Mouse (Mus musculus) kidney, postnatal 10 days (tissue): ENCODE data around the gene Arl16.
"Not testable (repeated sequence)": the region's sequence is repeated elsewhere in the genome, so short reads cannot be mapped to it uniquely, and the experiment has no call there.

ENCODE experiments used
- DNase-seq: peaks from one replicate; pipeline ENCODE4 v3.0.0; 2021; ENCODE audit warnings: mixed read lengths

The Arl16 gene

DNA sequence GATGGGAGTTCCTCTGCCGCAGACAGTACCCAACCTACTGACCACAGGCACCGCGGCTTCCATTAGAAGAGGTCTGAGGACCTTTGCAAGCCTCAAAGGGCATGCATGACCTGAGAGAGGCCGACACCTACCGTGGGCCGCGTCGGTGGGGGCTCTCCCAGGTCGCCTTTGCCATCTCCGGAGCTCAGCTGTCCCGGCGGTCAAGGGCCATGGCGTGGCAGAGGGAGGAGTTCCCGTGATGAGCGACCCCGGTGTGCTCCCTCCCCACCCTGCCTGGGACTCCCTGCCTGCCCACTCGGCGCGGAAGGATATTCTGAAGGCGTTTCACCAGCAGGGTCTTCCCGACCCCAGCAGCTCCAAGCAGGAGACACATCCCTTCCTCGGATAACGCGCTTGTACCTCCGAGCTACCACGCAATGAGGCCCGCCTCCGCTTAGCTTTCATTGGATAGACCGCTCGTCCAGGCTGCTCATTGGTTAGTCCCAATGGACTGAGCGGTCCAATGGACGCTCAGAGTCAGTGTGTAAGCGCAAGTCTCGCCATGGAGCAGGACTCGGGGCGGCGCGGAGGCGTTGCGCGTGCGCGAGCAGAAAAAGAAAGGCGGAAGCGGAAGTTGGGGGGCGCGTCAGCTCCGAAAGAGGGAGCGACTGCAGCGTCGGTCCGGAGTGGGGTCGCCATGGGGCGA is at the start of gene Arl16:
Gene Arl16, minus strand, starts transcription at position 557 of the 685 bp plus-strand sequence.
- DNase-seq, result peak; percentile 96

DNA sequence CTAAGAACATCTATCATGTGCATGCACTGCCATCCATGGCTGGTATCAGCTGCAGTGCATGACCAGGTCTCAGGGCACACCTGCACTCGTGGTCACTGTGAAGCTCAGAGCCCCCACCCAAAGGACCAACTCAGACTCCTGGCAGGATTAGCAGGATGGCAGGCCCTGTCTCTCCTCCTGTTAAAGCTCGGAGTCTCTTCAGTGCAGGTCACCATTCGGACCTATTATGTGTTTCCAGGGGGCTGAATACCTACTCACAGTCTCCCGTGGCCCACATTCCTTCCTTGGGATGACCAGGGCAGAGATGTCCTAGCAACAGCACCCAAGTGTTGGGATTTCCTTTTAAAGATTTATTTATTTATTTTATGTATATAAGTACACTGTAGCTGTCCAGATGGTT is 49.7 kb upstream of the Arl16 start:
- no peak for DNase-seq

DNA sequence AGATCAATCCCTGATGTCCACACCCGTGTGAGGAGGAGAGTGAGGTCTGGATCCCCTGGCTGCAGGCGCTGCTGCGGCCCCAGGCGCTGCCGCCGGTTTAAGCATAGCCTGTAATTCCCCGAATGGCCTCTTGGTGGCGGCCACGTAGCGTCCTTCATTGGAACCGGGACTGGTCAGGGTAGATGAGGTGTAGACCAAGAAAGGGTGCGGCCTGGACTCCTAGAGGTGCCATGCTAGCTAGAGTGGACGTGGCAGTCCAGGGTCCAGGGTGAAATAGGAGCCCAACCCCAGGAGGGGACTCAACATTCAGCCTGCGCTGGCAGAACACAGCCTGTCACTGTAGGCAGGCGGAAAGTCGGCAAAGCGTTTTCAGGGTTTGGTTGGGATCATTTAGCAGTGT is 48.2 kb upstream of the Arl16 start:
- peak; percentile 93 for DNase-seq

GRCm38 (mm10) chr11:120514262-120514661 is 46.9 kb upstream of the Arl16 start:
- not testable (repeated sequence) for DNase-seq

DNA sequence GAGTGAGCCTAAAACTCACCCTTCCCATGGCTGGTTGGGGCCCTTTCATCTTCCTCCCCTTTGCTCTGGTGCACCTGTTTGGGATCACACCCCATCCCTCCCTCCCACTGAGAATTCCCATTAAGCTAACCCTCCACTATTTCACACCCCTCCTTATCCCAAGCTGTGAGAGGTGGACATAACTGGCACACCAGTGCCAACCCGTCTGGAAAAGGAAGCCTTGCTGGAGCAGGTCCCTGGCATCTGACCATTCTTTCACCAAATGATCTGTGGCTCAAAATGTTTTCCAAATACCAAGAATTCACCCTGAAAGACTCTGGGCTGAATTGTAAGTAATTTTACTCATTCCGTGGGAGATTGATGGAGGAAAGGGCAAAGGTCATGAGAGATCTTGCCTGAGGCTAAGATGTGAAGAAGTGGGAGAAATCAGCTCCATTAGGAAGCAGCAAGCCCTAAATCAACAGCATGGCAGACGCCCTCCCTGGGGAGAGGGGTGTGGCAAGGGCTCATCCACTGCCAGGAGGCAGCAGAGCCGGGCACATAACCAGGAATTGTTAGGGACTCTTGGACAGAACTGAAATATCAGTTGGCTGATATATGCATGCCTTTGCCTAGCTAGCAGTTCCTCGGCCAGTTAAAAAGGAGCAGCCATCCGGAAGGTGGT is 45.5 kb upstream of the Arl16 start:
- DNase-seq, result no peak

DNA sequence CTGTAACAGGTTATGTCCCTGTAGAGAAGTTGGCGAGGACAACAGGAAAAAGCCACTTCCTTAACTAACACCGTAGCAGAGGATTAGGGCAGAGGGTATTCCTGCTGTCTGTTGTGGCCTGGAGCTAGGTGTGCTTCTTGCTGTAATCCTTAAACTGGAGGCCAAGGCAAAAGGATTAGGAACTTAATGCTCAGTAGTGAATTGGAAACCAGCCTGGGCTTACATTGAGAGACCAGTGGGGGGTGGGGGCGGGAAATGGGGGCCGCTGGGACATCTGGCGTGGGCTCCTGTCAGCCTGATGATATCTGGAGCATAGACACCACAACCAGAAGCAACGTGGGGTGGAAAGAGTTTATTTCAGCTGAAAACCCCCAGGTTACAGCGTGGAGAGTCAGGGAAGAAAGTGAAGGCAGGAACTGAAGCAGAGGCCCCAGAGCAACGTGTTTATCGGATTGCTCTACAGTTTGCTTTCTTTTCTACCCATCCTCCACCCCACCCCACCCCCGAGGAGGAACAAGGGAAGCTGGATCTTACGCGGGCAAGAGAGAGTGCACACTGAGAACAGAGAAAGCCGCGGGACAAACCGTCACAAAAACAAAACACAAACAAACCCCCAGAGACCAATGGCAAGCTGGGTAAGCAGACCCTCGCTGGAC is 43.1 kb upstream of the Arl16 start:
- no peak for DNase-seq

GRCm38 (mm10) chr11:120509940-120510339 is 42.5 kb upstream of the Arl16 start:
- DNase-seq, result no peak

DNA sequence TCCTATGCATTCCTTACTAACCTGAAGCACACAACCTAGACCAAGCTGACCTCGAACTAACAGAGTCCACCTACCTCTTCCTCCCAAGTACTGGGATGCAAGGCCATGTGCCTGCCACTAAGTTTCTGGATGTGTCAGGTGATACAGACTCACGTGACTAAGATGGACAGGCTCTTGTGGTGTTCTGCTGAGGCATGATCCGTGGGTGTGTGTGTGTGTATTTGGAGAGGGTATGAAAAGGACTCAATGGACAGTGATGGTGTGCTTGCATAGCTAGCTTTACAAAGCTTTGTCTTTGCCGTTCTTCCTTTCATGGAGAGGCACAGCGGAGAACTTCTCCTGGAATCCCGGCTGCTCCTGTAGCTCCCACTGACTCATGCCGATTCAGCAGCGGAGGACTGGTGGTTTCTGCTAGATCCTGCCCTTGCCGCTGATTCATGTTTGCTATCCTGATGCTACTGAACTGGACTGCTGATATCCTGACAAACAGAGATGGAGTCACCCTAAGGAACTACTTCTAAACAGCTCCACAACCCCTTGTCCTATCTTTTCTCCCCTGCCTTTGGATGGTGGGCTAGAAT is 41.0 kb upstream of the Arl16 start:
- DNase-seq, result no peak

DNA sequence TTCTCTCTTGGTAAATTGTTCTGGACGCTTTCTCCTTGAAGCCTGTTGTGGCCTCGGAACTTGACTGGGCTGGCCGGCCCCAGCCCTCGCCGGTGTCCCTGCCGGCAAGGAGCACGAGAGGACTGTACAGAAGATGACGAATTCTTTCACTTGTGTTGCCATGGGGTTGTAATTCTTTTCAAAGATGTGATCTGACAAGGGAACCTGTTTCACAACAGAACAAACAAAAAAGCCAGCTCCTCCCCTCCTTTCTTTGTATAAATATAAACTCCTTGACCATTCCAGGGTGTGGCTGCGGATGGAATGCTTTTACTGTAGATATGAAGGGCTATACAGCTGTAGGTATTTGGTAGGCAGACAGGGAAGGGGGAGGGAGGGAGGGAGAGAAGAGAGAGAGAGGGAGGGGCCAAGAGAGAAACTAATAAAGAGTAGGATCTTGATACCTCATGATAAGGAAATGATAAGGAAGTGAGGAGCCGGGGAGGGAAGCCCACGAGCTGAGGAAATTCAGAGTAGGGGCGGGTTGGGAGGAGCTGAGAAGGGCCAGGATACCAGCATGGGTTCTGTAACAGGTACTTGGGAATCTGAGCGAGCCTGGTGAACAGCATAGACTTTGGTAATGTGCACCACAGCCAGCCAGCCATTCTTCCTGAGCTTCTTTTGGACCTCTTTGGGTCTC is 40.3 kb upstream of the Arl16 start:
- DNase-seq, result no peak

- DNase-seq, result peak; percentile 58
Observed at GRCm38 (mm10) chr11:120506899-120507298, 39.5 kb upstream of the Arl16 start.

- no peak for DNase-seq
Observed at GRCm38 (mm10) chr11:120505661-120506060, 38.3 kb upstream of the Arl16 start.

- DNase-seq, result no peak
Observed at GRCm38 (mm10) chr11:120501701-120502100, 34.3 kb upstream of the Arl16 start.

GRCm38 (mm10) chr11:120501018-120501417 is 33.6 kb upstream of the Arl16 start:
- DNase-seq, result no peak

- peak; percentile 86 for DNase-seq
Observed at GRCm38 (mm10) chr11:120500357-120500756, 33.0 kb upstream of the Arl16 start.

DNA sequence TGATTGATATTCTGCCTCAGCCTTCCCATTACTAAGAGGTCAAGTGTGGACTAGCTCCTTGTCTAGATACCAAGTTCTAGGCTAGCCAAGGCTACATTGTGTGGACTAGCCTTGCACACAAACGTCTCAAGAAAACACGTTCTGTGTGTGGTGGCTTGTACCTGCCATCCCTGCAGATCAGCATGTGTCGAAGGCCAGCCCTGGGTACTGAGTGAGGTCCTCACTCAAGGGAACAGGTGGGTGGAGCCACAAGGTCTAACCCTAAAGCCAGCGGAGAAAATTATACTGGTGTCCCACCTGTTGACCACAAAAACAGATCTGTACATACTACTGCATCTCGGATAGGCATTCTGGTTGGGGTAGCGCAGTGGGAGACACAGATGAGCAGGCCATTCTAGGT is 32.5 kb upstream of the Arl16 start:
- no peak for DNase-seq

DNA sequence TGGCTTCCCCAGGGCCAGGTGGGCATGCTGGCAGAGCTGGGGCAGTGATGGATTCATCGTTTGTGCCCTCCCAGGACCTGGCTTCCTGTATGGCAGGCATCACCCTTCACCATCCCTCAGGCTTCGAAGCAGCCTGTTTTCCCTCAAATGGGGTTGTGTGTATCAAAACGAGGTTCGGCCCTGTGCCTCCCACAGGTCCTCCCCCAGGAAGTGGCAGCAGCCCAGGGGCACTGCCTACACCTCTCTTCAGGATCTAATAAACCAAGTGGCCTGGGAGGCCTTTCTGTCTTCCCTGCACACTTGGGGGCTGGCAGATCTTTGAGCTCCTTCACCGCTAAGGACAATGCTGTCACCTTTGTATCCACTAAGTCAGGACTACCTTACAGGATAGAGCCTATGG is 31.5 kb upstream of the Arl16 start:
- DNase-seq, result no peak

- DNase-seq, result no peak
Observed at GRCm38 (mm10) chr11:120498226-120498625, 30.8 kb upstream of the Arl16 start.

DNA sequence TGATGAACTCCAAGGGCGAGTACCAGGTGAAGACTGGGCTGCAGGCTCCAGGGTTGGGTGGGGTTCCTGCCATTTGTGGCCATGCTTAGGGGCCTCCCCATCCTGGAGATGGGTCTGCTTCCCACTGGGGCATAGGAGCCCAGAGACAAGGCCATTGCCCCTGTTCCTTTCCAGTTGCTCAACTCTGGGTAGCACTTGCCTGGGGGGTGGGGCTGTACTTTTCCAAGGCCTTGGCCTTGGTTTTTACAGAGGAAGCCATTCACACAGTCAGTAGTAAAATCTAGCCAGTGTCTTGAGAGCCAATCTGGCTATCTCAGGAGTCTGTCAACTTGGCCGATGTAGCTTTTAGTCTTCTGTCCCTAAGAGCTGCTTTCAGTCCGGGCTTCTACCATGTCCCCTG is 30.0 kb upstream of the Arl16 start:
- no peak for DNase-seq

GRCm38 (mm10) chr11:120493911-120494310 is 26.5 kb upstream of the Arl16 start:
- DNase-seq, result no peak

GRCm38 (mm10) chr11:120493351-120493750 is 25.9 kb upstream of the Arl16 start:
- no peak for DNase-seq

GRCm38 (mm10) chr11:120492878-120493203 is 25.4 kb upstream of the Arl16 start:
- DNase-seq, result peak; percentile 48

DNA sequence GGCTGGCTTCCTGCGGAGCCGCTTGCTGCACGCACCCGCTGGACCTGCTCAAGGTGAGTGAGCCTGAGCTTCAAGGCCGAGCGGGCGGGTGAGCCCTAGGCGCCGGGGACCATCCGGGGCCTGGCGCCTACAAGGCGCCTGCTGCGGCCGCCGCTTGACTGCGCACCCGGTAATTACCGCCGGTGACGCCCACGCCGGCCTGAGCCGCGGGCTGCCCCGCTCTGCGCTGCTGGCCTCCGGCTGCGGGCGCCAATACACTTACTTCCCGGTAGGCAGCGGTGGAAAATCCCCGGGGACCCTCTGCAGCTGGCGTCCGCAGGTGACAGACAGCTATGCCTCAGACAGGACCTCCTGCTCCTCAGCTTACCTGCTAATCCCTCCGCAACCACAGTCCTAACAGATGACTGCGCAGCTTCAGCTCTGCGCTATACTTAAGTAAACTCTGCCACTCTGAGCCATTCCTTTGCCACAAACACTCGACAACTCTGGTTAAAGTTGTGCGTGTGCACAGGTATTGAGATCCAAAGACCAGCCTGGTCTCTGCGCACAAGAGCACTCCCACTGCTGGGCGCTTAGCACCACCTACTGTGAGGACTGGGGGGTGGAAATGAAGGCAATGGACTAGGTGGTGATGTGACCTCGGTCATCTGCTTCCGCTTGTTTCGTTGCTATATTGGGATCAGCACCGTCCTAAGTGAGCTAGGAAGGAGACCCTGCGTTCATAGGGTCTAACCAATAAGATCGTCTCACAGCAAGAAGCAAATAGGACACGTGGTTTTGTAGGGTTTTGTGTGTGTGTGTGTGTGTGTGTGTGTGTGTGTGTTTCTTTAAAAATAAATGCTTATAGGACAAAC is 24.8 kb upstream of the Arl16 start:
- peak; percentile 71 for DNase-seq
